Mouse (Mus musculus) limb, embryonic 15.5 days (tissue): ENCODE measurements around the gene Mthfd2l. TPM values are rescaled to one million over a fixed set of nuclear protein-coding genes. Genes with fewer than 3 reads are reported as not detected.

Experiments used
- ATAC-seq: fragments of 200-750 bp; cut with Nextera tagmentation; 2 replicates; pipeline ENCODE4 v1.8.0; 2017; ENCODE audit warnings: low read depth, moderate TSS enrichment; ENCODE audit not compliant: insufficient number of reproducible peaks, low FRiP score, low TSS enrichment
- H3K27ac ChIP-seq: fragments of 300-500 bp; sonication (generic); 2 replicates; pipeline ENCODE4 v1.5.1; 2015; ENCODE audit warnings: moderate library complexity, mild to moderate bottlenecking, inconsistent platforms
- H3K27me3 ChIP-seq: fragments of 300-500 bp; sonication (generic); 2 replicates; pipeline ENCODE4 v1.6.1; 2015; ENCODE audit warnings: inconsistent platforms
- H3K36me3 ChIP-seq: fragments of 300-500 bp; sonication (generic); 2 replicates; pipeline ENCODE4 v1.6.1; 2015; ENCODE audit warnings: inconsistent platforms
- H3K4me1 ChIP-seq: fragments of 300-500 bp; sonication (generic); 2 replicates; pipeline ENCODE4 v1.6.1; 2015; ENCODE audit warnings: inconsistent platforms
- H3K4me2 ChIP-seq: fragments of 300-500 bp; sonication (generic); 2 replicates; pipeline ENCODE4 v1.6.1; 2015; ENCODE audit warnings: mild to moderate bottlenecking, inconsistent platforms
- H3K4me3 ChIP-seq: fragments of 300-500 bp; sonication (generic); 2 replicates; pipeline ENCODE4 v1.5.1; 2015; ENCODE audit warnings: mild to moderate bottlenecking, inconsistent platforms
- H3K9ac ChIP-seq: fragments of 300-500 bp; sonication (generic); 2 replicates; pipeline ENCODE4 v1.6.1; 2015; ENCODE audit warnings: inconsistent platforms
- H3K9me3 ChIP-seq: fragments of 300-500 bp; sonication (generic); 2 replicates; pipeline ENCODE4 v1.6.1; 2016; ENCODE audit warnings: inconsistent platforms
- WGBS: fragments of 180-500 bp; shearing (Covaris S2); methylation state at CpG from one replicate; pipeline ENCODE4 v1.1.7; 2015; 5-methylcytosine and 5-hydroxymethylcytosine counted together
- polyA plus RNA-seq: library from polyadenylated mRNA; unstranded; fragments of >200 nt; fragmentation: Nextera tagmentation; extraction: Ambion mirVana; gene quantifications from 2 replicates; pipeline ENCODE4 v1.2.1, GENCODE M21; 2015

Gene Mthfd2l
- polyA plus RNA-seq, 1 experiment from 2014 or later = 40.0 TPM

DNA sequence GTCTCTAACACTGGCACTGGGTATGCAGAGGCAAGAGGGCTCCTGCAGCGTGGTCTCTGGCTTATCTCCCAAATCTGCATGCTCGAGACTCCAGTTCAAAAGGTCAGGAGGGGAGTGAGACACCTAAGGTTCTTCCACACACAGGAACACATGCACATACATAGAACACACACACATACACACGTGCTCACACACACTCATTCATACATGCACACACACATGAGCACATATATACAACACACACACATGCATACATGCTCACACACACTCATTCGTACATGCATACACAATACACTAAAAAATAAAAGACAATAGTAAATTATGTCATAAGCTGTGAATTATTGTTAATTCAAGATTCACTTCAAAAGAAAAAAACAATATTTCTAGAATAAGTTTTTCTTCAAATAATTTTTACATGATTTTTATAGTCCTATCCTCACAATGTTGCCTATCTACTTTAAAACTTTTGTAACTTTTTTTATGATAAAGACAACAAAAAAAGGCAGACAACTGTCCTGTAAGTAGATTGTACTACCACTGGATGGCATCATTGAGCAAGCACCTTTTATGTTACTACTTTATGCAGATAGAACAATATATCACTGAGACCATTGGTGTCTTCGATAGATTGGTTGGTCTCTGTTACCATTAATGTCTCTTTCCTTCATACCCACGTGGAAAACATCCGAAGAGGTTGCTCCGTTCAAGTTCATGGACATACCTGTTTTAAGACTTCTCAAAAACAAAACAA is 22.0 kb downstream of the Mthfd2l start:
- no peak for ATAC-seq
- Histone ChIP-seq H3K27ac (no peak overlapping the region), H3K4me2 (no peak overlapping the region), H3K4me1 (no peaks in the 10 kb centered on the region), H3K27me3 (no peaks in the 10 kb centered on the region), H3K4me3 (no peak overlapping the region), H3K9ac (no peak overlapping the region), H3K36me3 (peaks cover 3% of the 10 kb centered on the region; the same call in 1 of the 2 replicates), H3K9me3 (no peaks in the 10 kb centered on the region)
- WGBS = 81% methylated on average over 8 of the region's 8 CpGs

DNA sequence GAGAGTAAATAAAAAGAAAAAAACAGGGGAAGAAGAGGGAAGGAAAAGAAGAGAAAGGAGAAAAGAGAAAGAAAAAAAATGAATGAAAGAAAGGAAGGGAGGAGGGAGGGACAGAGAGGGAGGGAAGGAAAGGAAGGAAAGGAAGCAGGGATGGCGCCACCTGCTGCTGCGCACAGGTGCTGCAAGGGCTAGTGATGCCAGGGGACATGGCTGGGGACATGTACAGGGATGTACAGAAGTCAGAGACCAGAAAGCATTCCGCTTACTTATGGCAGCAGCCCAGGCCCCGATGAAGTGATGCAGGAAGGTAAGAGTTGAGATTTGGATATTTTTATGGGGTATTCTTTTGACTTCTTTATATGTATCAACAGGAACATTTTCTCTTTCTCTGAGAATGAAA is 33.4 kb downstream of the Mthfd2l start:
- no peak for ATAC-seq
- Histone ChIP-seq H3K4me1 (no peaks in the 10 kb centered on the region), H3K9ac (no peak overlapping the region), H3K27me3 (no peaks in the 10 kb centered on the region), H3K36me3 (no peaks in the 10 kb centered on the region), H3K4me3 (no peak overlapping the region), H3K9me3 (no peaks in the 10 kb centered on the region), H3K27ac (no peak overlapping the region), H3K4me2 (no peak overlapping the region)
- 66% methylated on average over 4 of the region's 4 CpGs for WGBS

DNA sequence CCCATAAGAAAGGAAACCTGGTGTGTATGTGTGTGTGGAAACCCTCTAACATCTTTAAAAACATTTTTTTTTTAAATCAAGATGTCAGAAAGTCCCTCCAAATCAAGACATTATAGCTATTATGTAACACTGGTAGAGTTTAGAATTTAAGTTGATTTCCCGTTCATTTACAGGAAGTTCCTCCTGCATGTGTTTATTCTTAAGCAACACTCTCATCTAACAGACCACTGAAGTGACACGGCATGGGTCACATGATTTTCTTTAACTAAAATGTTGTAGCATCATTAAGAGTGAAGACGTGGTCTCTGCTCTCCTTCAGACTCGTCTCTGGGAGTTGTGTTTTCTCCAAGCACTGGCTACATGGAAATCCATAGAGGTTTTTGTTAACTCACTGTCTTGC is 33.8 kb downstream of the Mthfd2l start:
- H3K4me2 ChIP-seq = no peak overlapping the region
- H3K36me3 ChIP-seq = no peaks in the 10 kb centered on the region
- no peaks in the 10 kb centered on the region for H3K9me3 ChIP-seq
- H3K4me3 ChIP-seq = no peak overlapping the region
- no peak overlapping the region for H3K27ac ChIP-seq
- 84% methylated on average over 4 of the region's 4 CpGs for WGBS
- H3K4me1 ChIP-seq = no peaks in the 10 kb centered on the region
- no peaks in the 10 kb centered on the region for H3K27me3 ChIP-seq
- no peak for ATAC-seq
- no peak overlapping the region for H3K9ac ChIP-seq

DNA sequence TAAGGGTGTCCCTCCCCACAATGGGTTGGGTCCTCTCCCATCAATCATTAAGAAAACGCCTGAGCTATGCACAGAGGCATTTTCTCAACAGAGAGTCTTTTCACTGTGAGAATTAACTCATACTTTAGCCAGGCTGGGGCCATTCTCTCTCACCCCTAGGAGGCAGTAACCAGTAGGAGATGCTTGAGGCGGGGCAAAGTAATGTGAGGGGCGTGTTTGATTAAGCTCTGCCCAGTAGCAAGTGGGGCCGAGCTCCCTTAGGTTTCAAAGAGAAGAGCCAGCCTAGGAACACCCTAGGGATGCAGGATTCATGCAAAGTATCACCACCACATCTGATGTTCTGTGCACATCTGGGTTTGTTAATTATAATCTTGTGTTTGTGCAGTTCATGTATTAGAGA is 34.5 kb downstream of the Mthfd2l start:
- WGBS = 58% methylated on average over 4 of the region's 4 CpGs
- ATAC-seq = no peak
- H3K4me3 ChIP-seq = no peak overlapping the region

DNA sequence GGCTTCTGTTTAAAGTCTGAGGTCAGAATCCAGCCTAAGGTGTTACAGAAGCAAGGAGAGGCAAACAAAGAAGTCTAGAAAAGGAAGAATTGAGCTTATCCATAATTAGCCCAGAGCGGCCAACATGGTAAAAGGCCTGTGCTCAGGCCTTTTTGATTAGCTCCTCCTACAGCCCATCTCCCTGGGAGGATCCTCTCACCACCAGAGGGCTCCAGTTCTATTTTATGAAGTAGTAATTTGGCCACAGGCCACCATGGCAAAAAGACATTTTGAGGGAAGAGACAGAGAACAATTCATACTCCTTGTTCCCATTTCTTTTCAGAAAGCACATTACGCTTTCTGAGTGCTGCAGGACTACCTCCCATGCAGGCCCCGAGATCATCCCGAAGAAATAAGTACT is 46.3 kb downstream of the Mthfd2l start:
- 0 out of 2 replicates have a peak, but pooled peaks cover 13% of the 10 kb centered on the region for H3K36me3 ChIP-seq
- H3K9ac ChIP-seq = no peak overlapping the region
- no peak for ATAC-seq
- H3K4me2 ChIP-seq = no peak overlapping the region
- no peaks in the 10 kb centered on the region for H3K27me3 ChIP-seq
- no peak overlapping the region for H3K4me3 ChIP-seq
- WGBS = 83% methylated on average over 4 of the region's 4 CpGs
- H3K4me1 ChIP-seq = no peaks in the 10 kb centered on the region
- no peaks in the 10 kb centered on the region for H3K9me3 ChIP-seq
- H3K27ac ChIP-seq = no peak overlapping the region

More for the DNA sequence above, 34.5 kb downstream of the Mthfd2l start:
- no peaks in the 10 kb centered on the region for H3K36me3 ChIP-seq
- no peak overlapping the region for H3K27ac ChIP-seq
- H3K9ac ChIP-seq = no peak overlapping the region
- H3K4me2 ChIP-seq = no peak overlapping the region
- H3K4me1 ChIP-seq = no peaks in the 10 kb centered on the region
- H3K27me3 ChIP-seq = no peaks in the 10 kb centered on the region
- no peaks in the 10 kb centered on the region for H3K9me3 ChIP-seq

DNA sequence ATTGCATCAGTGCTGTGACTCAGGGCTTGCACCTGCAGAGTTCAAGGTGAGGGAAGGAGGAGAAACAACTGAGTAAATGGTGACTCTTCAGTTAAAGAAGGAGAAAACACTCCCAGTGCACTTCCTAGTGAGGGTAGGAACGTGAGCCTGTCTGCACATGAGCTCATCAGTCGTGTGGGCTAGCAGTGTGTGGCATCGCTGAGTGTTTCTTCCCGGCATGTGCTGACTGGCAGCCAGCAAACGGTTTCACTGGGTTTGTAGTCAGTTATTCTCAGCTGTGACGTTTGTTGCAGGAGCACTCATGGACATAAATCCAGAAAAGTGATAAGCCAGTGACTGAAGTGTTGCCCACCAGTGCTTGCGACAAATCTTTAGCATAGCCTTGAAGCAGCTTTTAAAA is 49.4 kb downstream of the Mthfd2l start:
- H3K27me3 ChIP-seq = no peaks in the 10 kb centered on the region
- 82% methylated on average over 7 of the region's 7 CpGs for WGBS
- H3K4me3 ChIP-seq = no peak overlapping the region
- H3K27ac ChIP-seq = no peak overlapping the region
- no peak for ATAC-seq
- no peaks in the 10 kb centered on the region for H3K4me1 ChIP-seq
- H3K36me3 ChIP-seq = 0 out of 2 replicates have a peak, but pooled peaks cover 3% of the 10 kb centered on the region
- H3K4me2 ChIP-seq = no peak overlapping the region
- H3K9ac ChIP-seq = no peak overlapping the region
- no peaks in the 10 kb centered on the region for H3K9me3 ChIP-seq

DNA sequence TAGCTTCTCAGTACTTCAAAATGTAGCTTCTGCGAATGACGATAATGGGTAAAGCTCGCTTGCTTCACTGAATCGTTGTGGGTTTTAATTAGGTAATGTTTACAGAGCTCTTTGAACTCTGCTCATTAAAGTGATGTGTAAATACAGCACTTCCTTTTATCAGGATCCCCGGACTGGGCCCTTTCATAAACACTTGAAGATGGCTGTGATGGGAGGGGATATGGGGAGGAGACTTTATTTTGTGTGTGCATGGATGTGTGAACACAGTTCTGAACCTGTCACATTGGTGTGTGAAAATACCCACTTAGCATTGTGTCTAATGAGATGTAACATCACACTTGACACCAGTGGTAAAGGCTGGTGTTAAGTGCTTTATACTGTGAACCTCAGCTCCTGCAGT is 56.7 kb downstream of the Mthfd2l start:
- H3K9ac ChIP-seq = no peak overlapping the region
- WGBS = 51% methylated on average over 5 of the region's 5 CpGs
- ATAC-seq = no peak
- no peaks in the 10 kb centered on the region for H3K27me3 ChIP-seq
- H3K27ac ChIP-seq = no peak overlapping the region
- no peaks in the 10 kb centered on the region for H3K4me1 ChIP-seq
- no peak overlapping the region for H3K4me2 ChIP-seq
- H3K4me3 ChIP-seq = no peak overlapping the region
- H3K9me3 ChIP-seq = no peaks in the 10 kb centered on the region
- H3K36me3 ChIP-seq = no peaks in the 10 kb centered on the region

DNA sequence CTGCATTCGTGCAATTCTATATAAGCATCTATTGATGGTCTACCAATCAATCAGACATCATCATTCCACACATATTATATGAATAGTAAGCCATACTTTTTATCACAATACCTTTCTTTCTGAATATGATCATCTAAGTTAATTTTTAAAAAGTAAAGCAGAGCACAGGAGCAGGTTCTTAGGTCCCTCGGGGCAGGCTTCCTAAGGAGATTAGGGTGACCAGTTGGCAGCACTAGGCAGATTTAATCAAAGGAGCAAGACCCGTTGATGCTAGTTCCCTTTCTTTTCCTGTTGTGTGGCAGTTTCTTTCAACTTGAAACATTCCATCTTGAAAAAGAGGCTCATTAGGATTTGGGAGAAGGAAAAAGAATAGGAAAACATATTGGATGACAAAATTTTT is 57.2 kb downstream of the Mthfd2l start:
- 71% methylated on average over 3 of the region's 3 CpGs for WGBS
- Histone ChIP-seq H3K36me3 (no peaks in the 10 kb centered on the region), H3K9ac (no peak overlapping the region), H3K27me3 (no peaks in the 10 kb centered on the region), H3K4me1 (no peaks in the 10 kb centered on the region), H3K27ac (no peak overlapping the region), H3K4me2 (no peak overlapping the region), H3K9me3 (no peaks in the 10 kb centered on the region), H3K4me3 (no peak overlapping the region)
- ATAC-seq = no peak

DNA sequence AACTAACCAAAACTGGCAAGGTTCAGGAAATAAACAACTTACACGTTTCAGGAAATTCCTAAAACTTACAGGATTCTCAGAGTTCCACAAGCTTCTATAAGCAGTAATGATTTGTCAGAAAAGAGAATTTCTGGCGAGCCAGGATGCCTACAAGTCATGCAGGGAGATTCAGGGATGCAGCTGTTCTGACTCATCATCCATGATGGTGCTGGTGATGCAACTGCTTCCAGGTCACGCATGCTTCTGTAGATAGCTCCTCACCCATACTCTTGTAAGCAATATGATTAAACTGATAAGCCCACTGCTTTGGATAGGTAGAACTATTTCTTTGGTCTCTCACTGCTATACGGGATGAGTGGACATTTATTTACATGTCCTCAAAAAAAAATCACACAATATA is 57.7 kb downstream of the Mthfd2l start:
- no peak for ATAC-seq
- H3K27me3 ChIP-seq = no peaks in the 10 kb centered on the region
- no peak overlapping the region for H3K27ac ChIP-seq
- no peak overlapping the region for H3K4me2 ChIP-seq
- H3K36me3 ChIP-seq = no peaks in the 10 kb centered on the region
- H3K4me3 ChIP-seq = no peak overlapping the region
- H3K4me1 ChIP-seq = no peaks in the 10 kb centered on the region
- no peaks in the 10 kb centered on the region for H3K9me3 ChIP-seq
- 84% methylated on average over 4 of the region's 4 CpGs for WGBS
- no peak overlapping the region for H3K9ac ChIP-seq

DNA sequence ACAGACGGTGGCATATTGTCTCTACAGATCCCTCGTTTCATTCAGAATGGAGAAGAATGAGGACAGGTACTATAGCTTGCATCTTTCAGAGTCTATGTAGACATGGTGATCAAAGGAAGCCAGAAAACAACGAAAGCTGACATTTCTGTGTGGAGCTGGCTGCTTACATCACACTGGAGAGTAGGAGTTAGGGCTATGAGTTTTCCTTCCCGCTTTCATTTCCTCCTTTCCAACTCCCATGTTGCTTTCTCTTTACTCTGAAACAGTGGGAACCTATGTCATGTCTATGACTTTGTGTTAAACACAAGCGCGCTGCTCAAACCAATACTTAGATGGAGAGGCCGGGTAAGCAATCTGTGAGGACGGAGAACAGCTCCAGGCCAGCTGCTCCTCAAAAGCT is 69.0 kb downstream of the Mthfd2l start:
- H3K27ac ChIP-seq = no peak overlapping the region
- no peak overlapping the region for H3K4me3 ChIP-seq
- no peaks in the 10 kb centered on the region for H3K4me1 ChIP-seq
- H3K9me3 ChIP-seq = no peaks in the 10 kb centered on the region
- ATAC-seq = no peak
- H3K9ac ChIP-seq = no peak overlapping the region
- H3K4me2 ChIP-seq = no peak overlapping the region
- WGBS = 92% methylated on average over 8 of the region's 8 CpGs
- no peaks in the 10 kb centered on the region for H3K27me3 ChIP-seq
- H3K36me3 ChIP-seq = peaks cover 3% of the 10 kb centered on the region

DNA sequence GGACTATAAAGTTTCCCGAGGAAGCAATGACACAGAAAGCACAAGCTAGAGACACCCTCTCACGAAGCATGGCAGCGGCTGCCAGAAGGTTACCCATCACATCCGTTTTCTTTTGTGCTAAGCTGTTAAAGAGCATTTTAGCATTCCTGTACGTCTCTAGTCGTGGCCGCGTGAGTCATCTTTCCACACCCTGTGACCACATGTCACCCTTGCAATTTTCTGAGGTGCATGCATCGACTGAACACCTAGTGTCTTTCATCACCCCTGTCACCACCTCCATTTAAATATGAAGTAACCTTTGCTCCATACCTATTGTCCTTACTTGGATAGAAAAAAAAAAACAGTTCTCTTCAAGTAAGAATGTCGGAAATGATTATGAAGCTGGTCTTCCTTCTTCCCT is 84.3 kb downstream of the Mthfd2l start:
- ATAC-seq = no peak
- WGBS = 81% methylated on average over 10 of the region's 10 CpGs
- H3K9me3 ChIP-seq = no peaks in the 10 kb centered on the region
- H3K4me2 ChIP-seq = no peak overlapping the region
- H3K36me3 ChIP-seq = no peaks in the 10 kb centered on the region
- no peaks in the 10 kb centered on the region for H3K27me3 ChIP-seq
- no peak overlapping the region for H3K27ac ChIP-seq
- H3K4me3 ChIP-seq = no peak overlapping the region
- H3K9ac ChIP-seq = no peak overlapping the region
- no peaks in the 10 kb centered on the region for H3K4me1 ChIP-seq

DNA sequence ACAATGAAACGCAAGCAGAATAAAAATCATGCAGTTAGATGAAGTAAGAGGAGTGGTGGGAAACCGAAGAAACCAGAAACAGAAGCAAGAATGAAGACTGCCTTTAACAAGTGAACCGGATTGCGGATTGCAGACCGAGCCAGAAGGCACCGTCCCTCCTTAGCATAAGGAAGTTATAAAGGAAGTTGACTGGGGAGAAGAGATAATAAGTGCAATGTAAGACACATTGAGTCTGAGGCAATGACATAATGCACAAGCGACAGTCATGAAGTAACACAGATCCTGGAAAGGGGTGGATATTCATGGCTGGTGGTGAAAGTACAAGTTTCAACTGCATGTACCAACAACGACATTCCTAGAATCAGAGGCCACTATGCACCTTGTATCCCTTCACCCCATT is 92.2 kb downstream of the Mthfd2l start:
- Histone ChIP-seq H3K36me3 (no peaks in the 10 kb centered on the region), H3K4me2 (no peak overlapping the region), H3K9me3 (no peaks in the 10 kb centered on the region), H3K27ac (no peak overlapping the region), H3K27me3 (no peaks in the 10 kb centered on the region), H3K4me1 (no peaks in the 10 kb centered on the region), H3K9ac (no peak overlapping the region), H3K4me3 (no peak overlapping the region)
- no peak for ATAC-seq
- 89% methylated on average over 8 of the region's 8 CpGs for WGBS

DNA sequence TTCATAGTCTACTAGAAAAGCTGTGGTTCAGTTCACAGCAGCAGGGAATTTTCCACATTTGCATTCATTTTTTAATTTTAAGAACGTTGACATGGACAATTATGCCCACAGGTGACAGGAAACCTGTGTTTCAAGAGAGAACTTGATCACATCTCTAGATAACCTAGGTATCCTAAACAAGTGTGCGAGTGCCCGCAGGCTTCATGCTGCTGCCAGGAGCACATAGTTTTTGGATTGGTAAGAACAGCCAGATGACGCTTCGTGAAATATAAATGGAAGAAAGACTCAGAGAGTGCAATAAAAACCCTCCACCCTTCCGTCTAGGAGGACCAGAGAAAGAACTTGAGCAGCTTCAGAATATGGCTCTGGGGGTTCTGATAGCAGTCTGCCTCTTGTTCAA is 96.2 kb downstream of the Mthfd2l start, which contains the start of gene Epgn:
Gene Epgn, plus strand, starts transcription at position 301 of the 400 bp plus-strand sequence.
- H3K27me3 ChIP-seq = no peaks in the 10 kb centered on the region
- H3K36me3 ChIP-seq = no peaks in the 10 kb centered on the region
- no peaks in the 10 kb centered on the region for H3K4me1 ChIP-seq
- H3K4me2 ChIP-seq = no peak within 1 kb of the TSS
- no peak for ATAC-seq
- H3K9ac ChIP-seq = no peak within 1 kb of the TSS
- WGBS = 55% methylated on average over 6 of the region's 6 CpGs
- H3K9me3 ChIP-seq = no peaks in the 10 kb centered on the region
- no peak within 1 kb of the TSS for H3K27ac ChIP-seq
- no peak within 1 kb of the TSS for H3K4me3 ChIP-seq
